Mouse (Mus musculus): ENCODE measurements at regions not wholly inside any gene's neighbourhood (a gene's known extent, or its start where the extent isn't known, plus 50 kb on each side); places are given as distances from the start of the nearest gene placed in this dataset.

GRCm38 (mm10) chr11:114202486-114202885, 135.6 kb upstream of the Sdk2 start:
- no peak for DNase-seq

- DNase-seq, result no peak
These were observed 132.3 kb upstream of the Sdk2 start for GRCm38 (mm10) chr11:114199081-114199586.

GRCm38 (mm10) chr11:114198317-114199032, 131.6 kb upstream of the Sdk2 start:
- DNase-seq, result peak; percentile 75

GRCm38 (mm10) chr11:114195291-114195690, 128.4 kb upstream of the Sdk2 start:
- no peak for DNase-seq

GRCm38 (mm10) chr11:114194055-114194706, 127.3 kb upstream of the Sdk2 start:
- DNase-seq, result no peak

GRCm38 (mm10) chr11:114193018-114193417, 126.2 kb upstream of the Sdk2 start:
- no peak for DNase-seq

- no peak for DNase-seq
These were observed 124.8 kb upstream of the Sdk2 start for GRCm38 (mm10) chr11:114191661-114192060.

GRCm38 (mm10) chr11:114184970-114185882, 118.4 kb upstream of the Sdk2 start:
- peak; percentile 89 for DNase-seq

GRCm38 (mm10) chr11:114184431-114184830, 117.6 kb upstream of the Sdk2 start:
- no peak for DNase-seq

GRCm38 (mm10) chr11:114183231-114183630, 116.4 kb upstream of the Sdk2 start:
- DNase-seq, result no peak

GRCm38 (mm10) chr11:114178746-114179472, 112.1 kb upstream of the Sdk2 start:
- no peak for DNase-seq

GRCm38 (mm10) chr11:114177789-114178188, 110.9 kb upstream of the Sdk2 start:
- DNase-seq, result no peak

- no peak for DNase-seq
These were observed 110.4 kb upstream of the Sdk2 start for GRCm38 (mm10) chr11:114177281-114177680.

GRCm38 (mm10) chr11:114176671-114177212, 109.9 kb upstream of the Sdk2 start:
- peak; percentile 40 for DNase-seq

GRCm38 (mm10) chr11:114175437-114176131, 108.7 kb upstream of the Sdk2 start:
- peak; percentile 56 for DNase-seq

- DNase-seq, result no peak
These were observed 108.0 kb upstream of the Sdk2 start for GRCm38 (mm10) chr11:114174871-114175270.

- DNase-seq, result peak; percentile 65
These were observed 101.4 kb upstream of the Sdk2 start for GRCm38 (mm10) chr11:114168231-114168661.

- DNase-seq, result peak; percentile 51
These were observed 99.0 kb upstream of the Sdk2 start for GRCm38 (mm10) chr11:114165656-114166362.

GRCm38 (mm10) chr11:114152716-114153115, 85.9 kb upstream of the Sdk2 start:
- DNase-seq, result no peak

- DNase-seq, result peak; percentile 29
These were observed 79.5 kb upstream of the Sdk2 start for GRCm38 (mm10) chr11:114146334-114146733.

GRCm38 (mm10) chr11:114129270-114129669, 62.4 kb upstream of the Sdk2 start:
- no peak for DNase-seq
